Mouse (Mus musculus): ENCODE measurements at regions not wholly inside any gene's neighbourhood (a gene's known extent, or its start where the extent isn't known, plus 50 kb on each side); places are given as distances from the start of the nearest gene placed in this dataset.
A peak's percentile ranks its signal among the peaks of the same experiment; 100 is the strongest.

DNA sequence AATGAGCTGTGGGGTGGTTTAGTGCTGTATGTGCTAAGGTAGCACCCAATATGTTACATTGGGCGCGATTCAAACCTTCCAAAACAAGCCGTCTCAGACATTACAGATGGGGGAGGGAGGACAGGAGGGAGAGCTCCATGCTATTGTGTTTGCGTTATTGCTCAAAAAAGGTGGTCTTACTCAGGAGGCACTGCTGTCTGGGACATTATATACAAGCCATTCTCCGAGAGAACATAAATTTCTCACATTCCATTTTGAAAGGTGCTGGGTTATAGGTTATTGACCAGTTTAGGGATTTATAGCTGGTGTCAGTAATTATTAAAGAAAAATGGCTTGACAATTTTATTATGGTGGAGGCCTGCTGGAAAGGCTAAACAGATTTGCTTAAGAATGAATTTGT, 649.4 kb downstream of the Kcnj2 start:
- no peak for DNase-seq (ENCODE audit: low spot score)

DNA sequence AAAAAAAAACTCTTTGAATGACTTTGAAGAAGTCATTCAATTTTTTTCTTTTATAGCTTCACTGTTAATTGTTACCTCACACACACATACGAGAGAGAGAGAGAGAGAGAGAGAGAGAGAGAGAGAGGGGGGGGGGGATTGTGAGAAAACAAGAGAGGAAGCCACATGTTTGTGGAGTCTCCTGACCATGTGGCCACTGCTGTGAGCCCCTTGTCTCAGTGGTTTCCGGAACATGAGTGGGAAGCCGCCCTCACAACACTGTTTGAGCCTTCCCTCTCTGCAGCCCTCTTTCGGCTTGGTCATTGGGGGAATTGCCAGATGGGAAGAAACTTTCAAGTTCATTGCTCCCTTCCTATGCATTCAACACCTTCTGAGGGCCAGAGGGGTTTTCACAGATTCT, 656.3 kb downstream of the Kcnj2 start:
- DNase-seq (ENCODE audit: low spot score), result no peak

DNA sequence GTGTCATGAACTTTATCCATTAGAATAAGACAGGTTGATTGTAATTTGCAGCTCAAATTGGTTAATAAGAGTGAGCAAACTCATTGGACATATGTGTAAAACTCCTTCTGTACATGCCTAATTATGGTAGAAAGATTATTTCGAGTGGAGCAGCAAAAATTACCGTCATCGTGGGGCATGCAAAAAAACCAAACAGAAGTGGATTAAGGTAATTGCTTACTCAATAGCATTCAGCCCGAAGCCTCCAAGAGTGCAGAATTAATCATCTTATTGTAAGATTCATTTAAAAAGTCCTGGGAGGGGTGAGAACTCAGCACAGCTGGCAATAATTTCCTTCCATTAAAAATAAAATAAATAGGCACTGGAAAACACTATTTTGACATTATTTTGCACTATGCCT, 662.2 kb downstream of the Kcnj2 start:
- DNase-seq (ENCODE audit: low spot score), result no peak

DNA sequence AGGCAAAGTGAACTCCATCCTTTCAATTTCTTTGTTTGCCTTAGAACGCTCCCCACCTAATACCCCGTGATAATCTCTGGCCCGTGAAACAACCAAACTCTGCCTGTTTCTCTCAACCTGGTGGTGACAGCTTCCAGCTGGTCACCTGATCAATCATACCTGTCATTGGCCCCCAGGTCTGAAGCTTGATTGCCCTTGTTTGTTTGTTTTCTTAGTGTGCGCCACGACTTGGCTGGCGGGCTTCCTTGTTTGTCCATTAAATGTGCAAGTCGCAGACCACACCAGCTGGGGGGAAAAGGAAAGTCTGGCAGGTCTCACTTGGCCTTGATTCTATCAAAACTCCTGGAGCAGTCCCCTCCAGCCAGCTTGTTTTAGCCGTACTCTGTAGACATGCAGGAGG, 666.1 kb downstream of the Kcnj2 start:
- DNase-seq (ENCODE audit: low spot score), result no peak

DNA sequence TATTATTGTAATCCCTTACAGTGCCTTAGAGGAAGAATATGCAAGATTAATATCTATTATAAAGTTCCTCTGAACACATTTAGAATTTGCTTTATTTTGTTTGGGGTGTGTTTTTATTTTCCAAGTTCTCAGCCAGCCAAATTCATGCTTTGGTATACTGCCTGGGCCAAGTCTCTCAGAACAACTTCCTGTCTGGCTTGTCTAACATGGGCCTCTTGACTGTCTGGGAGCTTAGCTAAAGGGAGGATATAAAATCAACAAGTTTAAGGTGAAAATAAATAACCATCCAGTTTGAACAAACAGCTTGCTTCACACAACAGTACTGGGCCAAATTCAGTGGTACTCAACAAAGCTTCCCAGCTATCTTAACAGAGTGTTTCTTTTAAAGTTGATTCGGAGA, 669.5 kb downstream of the Kcnj2 start:
- peak; percentile 17 for DNase-seq (ENCODE audit: low spot score)

DNA sequence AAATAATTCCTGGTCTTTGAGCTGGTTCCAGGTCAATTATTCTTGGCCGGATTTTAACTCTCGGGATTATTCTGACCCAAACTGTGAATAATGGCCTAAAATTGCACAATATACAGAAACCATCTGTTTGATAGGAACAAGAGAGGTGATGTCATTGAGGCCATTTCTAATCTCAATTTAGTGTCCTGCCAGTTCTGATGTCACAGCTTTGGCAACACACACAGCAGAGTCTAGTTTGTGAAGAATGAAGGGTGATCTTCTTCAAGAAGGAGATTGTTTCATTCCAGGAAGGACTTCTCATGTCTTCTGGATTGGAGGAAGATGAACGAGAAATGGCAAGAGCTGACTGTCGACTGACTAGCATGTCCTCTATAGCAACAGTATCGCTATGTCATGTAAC, 670.0 kb downstream of the Kcnj2 start:
- peak; percentile 13 for DNase-seq (ENCODE audit: low spot score)

DNA sequence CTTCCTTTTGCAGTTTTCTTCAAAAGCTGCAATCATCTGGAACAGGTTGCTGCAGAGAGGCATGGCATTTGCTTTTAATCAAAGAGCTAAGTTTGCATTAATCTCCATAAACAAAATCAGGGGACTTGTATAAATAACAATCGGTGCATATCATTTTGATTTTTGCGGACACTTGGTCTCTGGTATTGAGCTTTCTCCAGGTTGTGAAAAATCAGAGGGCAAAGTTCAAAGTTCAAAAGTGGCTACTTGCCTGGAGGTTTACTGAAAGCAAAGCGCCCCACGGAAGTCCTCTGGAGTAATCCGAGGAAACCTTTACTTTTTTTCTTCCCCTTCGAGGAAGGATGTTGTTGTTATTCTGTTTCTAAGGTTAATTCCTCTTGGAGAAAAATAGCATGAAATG, 677.4 kb downstream of the Kcnj2 start:
- no peak for DNase-seq (ENCODE audit: low spot score)

DNA sequence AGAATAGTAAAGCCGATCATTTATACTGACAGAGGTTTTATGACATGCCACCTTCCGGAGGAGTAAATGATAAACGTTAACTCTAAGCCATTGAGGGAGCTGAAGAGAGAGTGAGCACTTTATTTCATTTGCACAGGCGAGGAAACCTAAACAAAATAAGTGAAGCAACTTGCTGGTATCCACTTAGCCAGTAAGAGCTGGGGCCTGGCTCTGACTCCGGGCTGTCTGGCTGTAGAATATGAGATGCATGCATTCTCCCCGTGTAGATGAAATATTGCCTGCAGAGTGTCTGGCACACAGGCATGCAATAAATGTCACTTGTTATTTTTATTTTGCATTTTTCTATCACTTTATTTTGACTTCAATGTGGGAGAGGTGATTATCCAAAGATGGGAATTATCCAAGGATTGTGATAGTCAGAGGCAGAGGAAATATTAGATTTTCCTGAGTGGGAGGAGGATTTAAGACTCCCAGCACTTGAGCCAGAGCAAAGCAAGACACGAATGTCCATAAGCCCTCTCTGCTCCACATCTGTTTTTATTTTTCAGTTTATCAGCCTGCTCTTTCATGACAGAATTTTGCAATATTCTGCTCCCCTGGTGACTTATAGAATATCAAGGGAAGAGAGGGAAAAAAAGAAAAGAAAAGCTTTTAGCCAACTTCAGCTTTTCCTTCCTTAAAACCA, 681.4 kb downstream of the Kcnj2 start:
- no peak for DNase-seq (ENCODE audit: low spot score)

DNA sequence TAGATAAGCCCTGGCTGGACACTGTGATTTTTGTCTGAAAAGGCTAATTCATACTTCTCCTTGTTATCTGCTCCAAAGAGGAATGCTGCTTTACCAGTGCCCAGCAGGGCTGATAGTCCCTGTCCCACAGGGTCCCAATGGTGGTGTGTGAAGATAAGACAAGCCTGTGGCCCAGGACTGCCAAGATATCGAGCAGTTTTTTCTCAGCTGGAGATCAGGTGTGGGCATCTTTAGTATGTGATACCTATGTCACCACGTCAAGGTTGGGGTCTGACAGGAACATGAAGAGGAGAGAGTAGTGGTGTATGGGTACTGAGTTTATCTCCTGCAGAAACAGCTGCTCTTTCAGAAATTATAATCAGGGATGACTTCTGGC, 682.0 kb downstream of the Kcnj2 start:
- no peak for DNase-seq (ENCODE audit: low spot score)

DNA sequence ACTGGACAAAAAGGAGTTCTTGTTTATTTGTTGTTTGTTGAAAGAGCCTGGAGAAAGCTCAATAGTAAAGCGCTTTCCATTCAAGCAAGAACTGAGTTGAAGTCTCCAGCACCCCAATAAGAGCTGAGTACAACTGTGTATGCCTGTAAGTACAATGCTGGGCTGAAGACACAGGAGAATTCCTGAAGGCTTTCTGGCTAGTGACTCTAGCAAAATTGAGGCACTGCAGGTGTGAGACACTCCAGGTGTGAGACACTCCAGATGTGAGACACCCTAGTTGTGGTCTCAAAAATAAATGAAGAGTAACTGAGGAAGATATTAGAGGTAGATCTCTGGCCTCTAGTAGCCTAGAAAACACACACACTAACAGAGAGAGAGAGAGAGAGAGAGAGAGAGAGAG, 682.5 kb downstream of the Kcnj2 start:
- DNase-seq (ENCODE audit: low spot score), result no peak

DNA sequence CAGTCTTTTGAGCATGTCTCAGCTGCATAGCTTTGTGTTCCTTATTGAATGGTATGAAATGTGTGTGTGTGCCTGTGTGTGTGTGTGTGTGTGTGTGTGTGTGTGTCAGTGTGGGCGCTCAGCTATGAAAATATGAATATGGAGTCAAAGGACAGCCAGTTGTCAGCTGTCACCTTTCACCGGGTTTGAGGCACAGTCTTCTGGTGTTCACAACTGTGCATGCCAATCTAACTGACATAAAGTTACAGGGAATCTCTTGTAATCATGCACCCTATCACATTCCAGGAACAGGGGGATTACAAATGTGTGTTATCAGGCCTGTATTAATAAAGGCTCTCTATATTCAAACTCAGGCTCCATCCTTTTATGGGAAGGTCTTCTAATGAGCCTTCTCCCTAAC, 688.8 kb downstream of the Kcnj2 start:
- no peak for DNase-seq (ENCODE audit: low spot score)

DNA sequence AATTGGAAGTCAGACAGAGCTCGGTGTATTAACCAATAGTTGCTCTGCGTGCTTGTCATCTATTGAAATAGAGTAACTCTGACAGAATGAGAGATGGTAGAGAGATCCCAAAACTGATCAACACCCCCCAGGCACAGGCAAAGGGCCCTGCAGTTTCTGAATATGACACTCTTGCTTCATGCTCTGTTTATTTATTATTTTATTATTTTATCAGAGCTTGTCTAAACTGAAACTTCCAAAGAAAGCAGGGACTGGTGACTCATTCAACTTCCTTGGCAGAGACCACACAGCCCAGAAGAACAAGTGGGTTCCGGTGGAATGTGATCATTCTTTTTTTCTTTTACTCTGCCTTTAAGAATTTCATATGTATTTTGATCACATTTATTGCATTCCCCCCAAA, 697.1 kb downstream of the Kcnj2 start:
- DNase-seq (ENCODE audit: low spot score), result peak; percentile 11

DNA sequence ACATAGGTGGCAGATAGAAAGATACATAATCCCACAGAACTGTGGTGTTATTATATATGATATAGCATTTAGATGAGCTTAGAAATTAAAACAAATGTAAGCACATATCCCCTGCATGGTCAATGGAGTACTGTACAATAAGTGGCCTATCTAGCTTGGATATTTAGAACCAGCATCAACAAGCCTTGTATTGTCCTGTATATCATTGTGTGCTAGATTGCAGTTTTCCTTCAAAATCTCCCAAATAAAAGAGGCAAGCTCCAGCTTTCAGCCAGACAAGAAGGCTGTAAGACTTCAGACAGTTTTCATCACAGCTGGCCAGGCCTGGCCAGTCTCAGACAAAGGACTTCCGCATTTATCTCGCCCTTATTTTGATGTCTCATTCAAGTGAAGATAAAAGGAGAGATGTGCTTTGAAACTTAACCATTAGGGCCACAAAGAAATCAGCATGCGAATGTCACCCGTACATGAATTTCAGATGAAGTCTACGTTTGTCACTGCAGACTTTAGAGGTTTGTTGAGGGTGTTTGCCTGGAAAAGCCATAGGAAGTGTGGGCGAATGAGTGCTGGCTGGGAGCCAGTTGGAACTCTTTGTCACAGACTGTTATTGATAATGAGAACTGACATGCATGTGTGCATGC, 700.5 kb downstream of the Kcnj2 start:
- no peak for DNase-seq (ENCODE audit: low spot score)

DNA sequence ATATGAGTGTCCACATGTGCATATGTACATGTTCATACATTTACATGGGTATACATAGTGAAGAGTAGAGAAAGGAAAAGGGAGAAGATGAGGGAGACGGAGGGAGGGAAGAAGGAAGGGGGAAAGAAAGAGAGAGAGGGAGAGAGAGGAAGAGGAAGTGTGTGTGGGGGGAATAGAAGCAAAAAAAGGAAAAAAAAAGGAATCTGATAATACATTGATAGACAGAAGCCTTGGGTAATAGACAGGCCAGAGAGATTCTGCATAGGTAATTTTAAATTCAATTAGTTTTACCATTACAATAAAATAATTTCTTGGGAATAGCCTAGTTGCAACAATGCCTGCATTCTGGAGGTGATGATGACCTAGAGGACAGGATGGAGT, 701.0 kb downstream of the Kcnj2 start:
- DNase-seq (ENCODE audit: low spot score), result no peak

DNA sequence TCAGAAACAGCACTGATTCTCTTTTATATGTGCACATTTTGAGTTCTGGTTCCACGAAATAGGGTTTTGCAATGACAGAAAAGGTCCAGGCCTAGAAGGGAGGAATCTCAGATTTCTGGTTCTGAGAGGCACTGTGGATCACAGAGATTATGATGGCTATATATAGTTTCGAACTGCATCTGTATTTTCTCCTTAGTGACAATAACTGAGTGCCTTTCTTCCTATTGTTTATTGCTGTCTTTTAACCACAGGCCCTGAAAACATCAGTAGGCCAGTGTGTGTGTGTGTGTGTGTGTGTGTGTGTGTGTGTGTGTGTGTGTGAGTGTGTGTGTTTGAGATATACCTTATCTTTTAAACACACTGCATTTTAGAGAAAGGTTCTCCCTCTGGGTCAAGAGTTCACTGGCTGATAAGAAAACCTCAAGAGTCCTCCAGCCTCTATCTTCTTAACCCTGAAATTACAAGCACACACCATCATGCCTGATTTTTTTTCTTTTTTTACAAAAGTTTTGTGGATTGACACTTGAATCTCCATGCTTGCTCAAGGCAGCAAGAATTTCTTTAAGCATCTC, 708.2 kb downstream of the Kcnj2 start:
- DNase-seq (ENCODE audit: low spot score), result no peak

DNA sequence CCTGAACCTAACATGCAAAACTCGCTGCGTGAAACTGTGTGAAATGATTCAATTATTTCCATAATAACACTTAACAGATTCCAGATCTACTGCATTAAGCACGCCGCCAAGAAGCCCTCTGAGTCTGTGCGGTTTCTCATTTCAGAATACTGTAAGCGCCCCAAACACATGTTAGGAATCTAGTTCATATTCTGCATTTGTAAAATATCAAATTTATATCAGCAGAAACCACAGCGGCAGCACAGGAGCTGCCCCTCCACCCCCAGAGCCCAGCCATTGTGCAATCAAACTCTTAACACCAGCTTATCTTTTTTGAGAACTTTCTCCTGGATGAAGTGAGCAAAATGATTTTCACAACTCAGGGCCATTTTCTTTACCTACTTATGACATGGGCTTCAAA, 715.4 kb downstream of the Kcnj2 start:
- peak; percentile 4 for DNase-seq (ENCODE audit: low spot score)

DNA sequence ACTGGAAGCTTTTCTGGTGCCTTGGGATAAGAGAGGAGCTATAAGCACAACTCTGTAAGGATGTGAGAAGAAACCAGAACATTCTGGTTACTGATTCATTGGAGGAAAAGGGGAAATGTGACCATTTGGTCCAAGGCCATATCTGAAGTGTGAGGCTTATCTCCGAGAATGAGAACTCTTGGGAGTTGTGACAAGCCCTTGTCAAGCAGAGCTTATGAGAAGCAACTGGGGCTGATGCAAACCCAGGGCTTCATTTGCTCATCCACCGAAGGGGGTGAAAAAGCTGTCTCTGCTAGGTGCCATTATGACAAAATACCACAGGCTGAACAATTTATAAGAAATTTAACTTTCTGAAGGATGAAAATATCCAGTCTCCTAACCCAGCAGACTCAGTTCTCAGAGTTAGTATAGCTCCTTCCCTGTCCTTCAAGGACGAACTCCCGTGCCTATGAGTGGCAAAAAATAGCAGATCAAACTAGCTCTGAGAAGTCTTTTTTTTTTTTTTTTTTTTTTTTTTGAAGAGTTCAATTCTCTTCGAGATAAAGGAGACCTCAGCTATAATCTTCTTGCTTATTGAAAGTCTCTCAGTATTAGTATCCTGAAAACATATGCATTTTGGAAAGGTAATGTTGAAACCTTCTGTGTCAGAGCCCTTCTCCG, 725.4 kb downstream of the Kcnj2 start:
- no peak for DNase-seq (ENCODE audit: low spot score)

DNA sequence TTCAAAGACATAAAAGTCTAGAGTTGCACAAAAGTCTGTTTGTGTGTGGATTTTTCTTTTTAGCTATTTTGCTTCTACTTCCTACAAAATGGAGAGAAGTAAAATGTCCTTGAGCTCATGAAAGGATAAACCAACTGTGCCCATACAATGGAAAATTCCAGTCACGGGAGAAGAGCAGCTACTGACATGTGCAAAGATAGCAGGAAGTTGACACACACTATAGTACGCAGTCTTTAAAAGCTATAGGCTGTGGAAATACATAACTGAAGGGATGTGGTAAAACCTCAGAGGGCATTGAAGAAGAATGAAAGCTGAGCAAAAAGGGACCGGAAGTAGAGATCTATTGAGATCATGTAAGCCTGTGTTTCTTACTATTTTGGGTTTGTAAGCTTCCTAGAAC, 735.1 kb downstream of the Kcnj2 start:
- no peak for DNase-seq (ENCODE audit: low spot score)

DNA sequence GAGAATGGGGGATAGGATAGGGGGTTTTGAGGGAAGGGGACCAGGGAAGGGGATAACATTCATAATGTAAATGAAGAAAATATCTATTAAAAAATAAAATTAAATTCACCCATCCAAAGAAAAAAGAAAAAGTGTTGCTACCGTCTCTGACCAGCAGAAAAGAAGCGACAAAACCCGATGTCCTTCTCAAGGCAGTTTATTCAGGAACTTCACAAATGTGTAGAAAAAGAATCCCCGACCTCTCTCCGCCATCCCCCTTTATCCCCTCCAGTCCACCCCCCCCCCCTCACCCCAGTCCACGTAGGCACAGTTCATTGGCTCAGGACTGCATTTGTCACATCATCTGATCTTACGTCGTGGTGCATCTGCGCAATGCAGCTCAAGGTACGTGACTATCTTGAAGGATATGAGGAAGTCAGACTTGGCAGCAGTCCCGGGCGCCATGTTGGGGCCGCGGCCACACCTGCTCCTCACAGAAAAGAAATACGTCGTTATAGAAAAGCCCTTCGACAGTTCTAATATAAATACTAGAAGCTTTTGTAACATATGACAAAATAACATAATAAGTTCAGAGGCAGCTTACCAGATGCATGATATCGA, 750.3 kb downstream of the Kcnj2 start:
- no peak for DNase-seq (ENCODE audit: low spot score)

DNA sequence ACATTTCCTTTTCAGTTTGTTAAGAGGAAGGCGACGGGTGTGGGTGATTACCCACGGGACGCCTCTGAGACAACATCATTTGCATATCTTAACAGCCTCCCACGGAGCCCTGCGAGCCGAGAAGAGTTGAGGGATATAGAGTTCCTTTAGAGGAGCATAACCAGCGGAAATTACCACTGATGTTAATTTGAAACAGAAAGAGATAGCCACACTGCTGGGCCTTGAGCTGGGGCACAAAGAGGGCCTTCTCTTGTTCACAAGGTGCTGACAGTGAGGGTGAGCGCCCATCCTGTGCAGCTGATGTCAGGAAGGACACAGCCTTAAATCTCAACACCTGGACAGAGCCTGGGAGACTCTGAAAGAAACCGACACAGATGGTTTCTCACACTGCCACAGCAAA, 752.2 kb downstream of the Kcnj2 start:
- DNase-seq (ENCODE audit: low spot score), result no peak

DNA sequence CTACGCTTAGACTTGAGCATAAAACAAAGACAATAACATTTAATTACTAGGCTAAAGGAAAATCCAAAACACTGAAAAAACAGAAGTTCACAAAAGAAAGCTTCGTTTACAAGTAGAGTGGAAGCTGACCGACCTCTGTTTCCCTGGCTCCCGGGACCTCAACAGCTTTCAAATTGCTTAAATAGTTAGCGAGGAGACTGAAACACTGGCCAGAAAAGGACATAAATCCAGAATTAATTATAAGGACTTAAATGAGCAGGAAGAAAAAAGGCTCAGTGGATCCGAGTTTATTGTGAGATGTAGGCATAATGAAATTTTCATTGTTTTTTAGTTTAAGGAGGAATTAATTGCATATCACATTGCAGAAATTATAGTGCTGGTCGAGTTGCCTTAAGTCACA, 754.4 kb downstream of the Kcnj2 start:
- no peak for DNase-seq (ENCODE audit: low spot score)

DNA sequence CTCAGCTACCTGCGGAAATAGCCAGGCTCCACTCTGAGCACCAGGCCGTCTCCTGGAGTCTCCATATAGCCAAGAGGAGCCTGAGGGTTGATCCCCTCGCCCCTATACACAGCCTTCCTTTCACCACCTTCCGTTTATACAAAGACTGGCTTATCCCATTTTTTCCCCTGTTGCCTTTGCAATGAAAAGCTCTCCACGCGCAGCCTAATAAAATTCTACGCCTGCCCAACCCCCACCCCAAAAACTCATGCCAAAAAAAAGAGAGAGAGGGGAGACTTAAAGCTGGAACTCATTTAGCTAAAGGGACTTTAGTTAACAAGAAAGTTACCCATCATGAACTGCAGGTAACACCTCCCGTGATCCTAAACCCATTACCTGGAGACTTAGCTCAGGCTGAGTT, 762.5 kb downstream of the Kcnj2 start:
- no peak for DNase-seq (ENCODE audit: low spot score)

DNA sequence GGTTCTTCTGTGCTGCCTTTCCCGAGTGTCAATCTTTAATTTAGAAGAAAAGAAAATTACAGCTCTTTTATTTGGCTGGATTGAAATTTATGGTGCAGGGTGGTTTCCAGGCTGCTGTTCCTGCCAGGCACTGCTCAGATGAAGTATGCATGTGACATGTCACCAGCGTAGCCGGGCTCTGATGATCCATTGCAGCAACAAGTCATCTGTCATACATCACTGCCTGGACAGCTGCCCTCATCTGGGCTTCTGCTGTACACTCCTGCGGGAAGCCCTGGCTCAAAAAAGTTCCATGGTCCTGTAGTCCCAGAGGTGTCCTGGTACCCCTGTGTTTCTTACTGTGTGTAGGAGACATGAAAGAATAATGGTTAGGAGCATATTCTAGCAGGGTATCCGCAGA, 773.0 kb downstream of the Kcnj2 start:
- DNase-seq (ENCODE audit: low spot score), result peak; percentile 58

Data from adipocyte (in vitro differentiated cells).